ENCODE assay signal across 40 mouse cellular contexts in the genomic region with DNA sequence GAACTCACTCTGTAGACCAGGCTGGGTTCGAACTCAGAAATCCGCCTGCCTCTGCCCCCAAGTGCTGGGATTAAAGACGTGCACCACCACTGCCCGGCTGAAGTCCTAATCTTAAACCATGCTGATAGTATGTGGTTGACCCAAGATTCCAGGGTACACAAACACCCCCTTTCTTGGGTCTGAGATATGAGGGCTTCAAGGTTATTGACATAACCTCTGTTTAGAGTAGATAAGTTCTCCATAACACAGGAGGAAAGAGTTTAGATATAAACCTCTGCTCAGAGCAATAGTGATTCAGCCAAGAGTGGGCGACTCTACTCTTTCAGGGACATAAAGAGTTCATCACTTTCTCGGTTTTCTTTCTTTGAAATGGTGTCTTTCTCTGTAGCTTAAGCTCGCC. TPM values are rescaled to one million over a fixed set of nuclear protein-coding genes. Genes with fewer than 3 reads are reported as not detected.
"Had no signal": no experiment of that assay in that cellular context is flagged by ENCODE, and none has a peak within 500 bp of the region (broad histone marks: within the 10 kb centered on the region; RNA-seq: fewer than 3 reads in every experiment).

No protein-coding gene starts in this region.

- H3K27ac ChIP-seq: embryonic facial prominence, embryonic 10.5 days; embryonic facial prominence, embryonic 12.5 days; embryonic facial prominence, embryonic 13.5 days; embryonic facial prominence, embryonic 15.5 days; forebrain, embryonic 12.5 days; forebrain, embryonic 13.5 days; forebrain, embryonic 15.5 days; gastrocnemius, adult 2 months; heart, adult 2 months had no signal

- H3K9ac ChIP-seq: embryonic facial prominence, embryonic 12.5 days; embryonic facial prominence, embryonic 13.5 days; embryonic facial prominence, embryonic 15.5 days; forebrain, embryonic 12.5 days; forebrain, embryonic 13.5 days; forebrain, embryonic 15.5 days; forebrain, postnatal 0 days; heart, embryonic 12.5 days had no signal

- H3K27me3 ChIP-seq: embryonic facial prominence, embryonic 12.5 days; embryonic facial prominence, embryonic 13.5 days; embryonic facial prominence, embryonic 15.5 days; forebrain, embryonic 12.5 days; forebrain, embryonic 13.5 days; forebrain, embryonic 15.5 days; heart, embryonic 12.5 days had no signal

- H3K4me3 ChIP-seq: embryonic facial prominence, embryonic 10.5 days; embryonic facial prominence, embryonic 12.5 days; embryonic facial prominence, embryonic 13.5 days; embryonic facial prominence, embryonic 15.5 days; erythroblast, embryonic 14.5 days; forebrain, embryonic 12.5 days; forebrain, embryonic 13.5 days; forebrain, embryonic 15.5 days; gastrocnemius, adult 2 months; heart, adult 2 months; heart, embryonic 12.5 days had no signal

- ATAC-seq: forebrain, embryonic 13.5 days; forebrain, embryonic 14.5 days; forebrain, embryonic 15.5 days; forebrain, embryonic 16.5 days; forebrain, postnatal 0 days had no signal

- H3K36me3 ChIP-seq: embryonic facial prominence, embryonic 10.5 days; embryonic facial prominence, embryonic 12.5 days; embryonic facial prominence, embryonic 13.5 days; embryonic facial prominence, embryonic 15.5 days; forebrain, embryonic 12.5 days; forebrain, embryonic 15.5 days; heart, embryonic 12.5 days had no signal

- H3K9me3 ChIP-seq: embryonic facial prominence, embryonic 10.5 days; embryonic facial prominence, embryonic 12.5 days; embryonic facial prominence, embryonic 13.5 days; embryonic facial prominence, embryonic 15.5 days; forebrain, embryonic 12.5 days; forebrain, embryonic 13.5 days; forebrain, embryonic 15.5 days; heart, embryonic 12.5 days had no signal

- H3K4me2 ChIP-seq: embryonic facial prominence, embryonic 12.5 days; embryonic facial prominence, embryonic 13.5 days; embryonic facial prominence, embryonic 15.5 days; forebrain, embryonic 12.5 days; forebrain, embryonic 13.5 days; forebrain, embryonic 15.5 days; heart, embryonic 12.5 days had no signal

- H3K4me1 ChIP-seq: forebrain, embryonic 15.5 days had no signal

- DNase-seq: cerebellum, adult 2 months; cerebellum, adult 8-10 months; cerebellum, adult 9-10 months; cerebellum, adult 9-11 months; cerebellum, postnatal 10 days; cerebellum, postnatal 14 days; cerebellum, postnatal 25 days; cerebellum, postnatal 36 days; embryo, embryonic 11 days; forebrain, postnatal 0 days; gastrocnemius, adult 2 months; gastrocnemius, postnatal 10 days; gastrocnemius, postnatal 14 days; gastrocnemius, postnatal 25 days; gastrocnemius, postnatal 36 days; heart, adult 11 months; heart, adult 18-20 months; heart, adult 2 months had no signal

RNA-seq across cellular contexts. Expression of a gene that starts 30.5 kb away (rescaled TPM):
- total RNA-seq: common myeloid progenitor, adult 5-6 weeks; forebrain, postnatal 0 days; gastrocnemius, adult 18-20 months; gastrocnemius, adult 2 months; gastrocnemius, adult 8-10 months; gastrocnemius, postnatal 10 days; gastrocnemius, postnatal 14 days; gastrocnemius, postnatal 25 days; gastrocnemius, postnatal 36 days; gastrocnemius, postnatal 4 days; granulocyte monocyte progenitor cell, adult 5-6 weeks; heart, adult 18-20 months; heart, adult 2 months; heart, adult 8-10 months had no signal
- polyA plus RNA-seq: cerebellum, adult 2 months; cortical plate, adult 2 months; embryonic facial prominence, embryonic 10.5 days; embryonic facial prominence, embryonic 11.5 days; embryonic facial prominence, embryonic 12.5 days; embryonic facial prominence, embryonic 13.5 days; embryonic facial prominence, embryonic 14.5 days; embryonic facial prominence, embryonic 15.5 days; erythroblast, embryonic 14.5 days; forebrain, embryonic 12.5 days; forebrain, embryonic 13.5 days; forebrain, embryonic 14.5 days; forebrain, embryonic 15.5 days; forebrain, embryonic 16.5 days; forebrain, postnatal 0 days; frontal cortex, adult 2 months; gonadal fat pad, adult 2 months; heart, adult 2 months; heart, embryonic 12.5 days had no signal
